Mouse (Mus musculus) yolk sac, embryonic 10.5 days (tissue): ENCODE measurements around the gene Gm2310.
"Not testable (repeated sequence)": the region's sequence is repeated elsewhere in the genome, so short reads cannot be mapped to it uniquely, and the experiment has no call there.

Experiments used
- DNase-seq: peaks from one replicate; pipeline ENCODE4 v3.0.0-alpha.2; 2017; ENCODE audit warnings: low spot score

Gm2310 gene

DNA sequence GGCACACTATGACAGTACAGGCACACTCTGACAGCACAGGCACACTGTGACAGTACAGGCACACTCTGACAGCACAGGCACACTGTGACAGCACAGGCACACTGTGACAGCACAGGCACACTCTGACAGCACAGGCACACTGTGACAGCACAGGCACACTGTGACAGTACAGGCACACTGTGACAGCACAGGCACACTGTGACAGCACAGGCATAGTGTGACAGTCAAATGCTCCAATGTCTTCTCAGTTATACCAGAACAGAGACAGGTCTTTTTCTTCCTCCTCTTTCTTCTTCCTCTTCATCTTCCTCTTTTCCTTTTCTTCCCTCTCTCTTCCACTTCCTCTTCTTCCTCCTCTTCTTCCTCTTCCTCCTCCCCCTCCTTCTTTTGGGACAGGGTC is at the start of gene Gm2310:
TSS of gene Gm2310 (minus strand) at position 101 of the 400 bp plus-strand sequence.
- not testable (repeated sequence) for DNase-seq

DNA sequence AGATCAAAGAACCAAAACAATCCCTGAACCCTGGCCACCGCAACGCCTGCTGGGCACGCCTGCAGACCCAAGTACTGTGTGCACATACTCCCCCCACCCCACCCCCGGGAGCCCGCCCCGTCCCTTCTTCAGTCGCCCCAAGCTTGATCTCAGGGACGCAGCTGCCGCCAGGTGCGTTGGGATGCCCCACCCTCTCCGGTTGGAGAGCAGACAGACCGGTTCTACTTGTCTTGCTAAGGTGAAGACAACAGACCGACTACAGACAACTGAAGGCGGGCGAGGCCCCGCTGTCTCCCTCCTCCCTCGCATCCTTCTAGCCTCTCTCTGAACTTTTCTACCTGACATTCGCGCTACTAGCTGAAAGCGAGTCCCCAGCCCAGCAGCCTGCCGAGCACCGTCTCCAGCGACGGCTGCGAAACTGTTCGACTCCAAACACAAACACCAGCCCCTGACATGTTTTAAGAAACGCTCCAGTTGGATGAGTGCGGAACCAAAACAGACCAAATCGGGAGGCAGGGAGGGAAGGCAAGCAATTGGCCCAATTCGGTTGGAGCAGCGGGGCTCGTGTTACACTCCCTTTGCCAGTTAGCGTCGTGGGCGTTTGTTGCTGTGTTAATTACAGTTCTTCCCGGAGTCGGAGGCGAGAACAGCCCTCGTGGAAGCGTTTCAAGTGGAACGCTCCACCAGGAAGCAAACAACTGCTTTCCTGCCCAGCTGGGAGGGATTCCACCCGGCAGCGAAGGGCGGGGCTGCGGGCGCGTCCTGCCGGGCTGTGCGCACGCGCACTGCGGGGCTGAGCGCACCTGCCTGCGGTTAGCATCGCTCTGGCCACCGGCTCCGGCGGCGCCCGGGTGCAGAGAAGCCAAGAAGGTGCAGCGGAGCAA is 49.1 kb upstream of the Gm2310 start:
- peak; percentile 71 for DNase-seq

- DNase-seq, result no peak
These were observed 48.5 kb upstream of the Gm2310 start for GRCm38 (mm10) chr15:8568286-8568644.

DNA sequence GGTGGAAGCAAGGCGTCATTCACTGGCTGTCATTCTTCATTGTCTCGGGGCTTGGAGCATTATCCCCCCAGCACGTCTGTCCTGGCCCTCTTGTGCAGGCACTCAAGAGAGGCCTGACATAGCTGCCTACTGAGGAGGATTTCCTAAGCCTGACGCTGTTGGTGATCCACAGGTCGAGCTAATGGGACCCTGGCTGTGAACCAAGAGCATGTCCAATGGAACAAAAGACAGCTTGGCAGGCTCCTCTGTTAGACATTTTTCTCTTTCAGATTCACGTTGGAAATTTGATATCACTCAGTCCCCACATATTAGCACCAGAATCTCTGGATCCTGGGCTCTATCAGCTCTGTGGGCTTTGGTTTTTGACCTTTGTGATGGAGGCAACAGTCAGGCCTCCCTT is 45.7 kb upstream of the Gm2310 start:
- DNase-seq, result no peak

GRCm38 (mm10) chr15:8564331-8564730 is 44.6 kb upstream of the Gm2310 start:
- no peak for DNase-seq

GRCm38 (mm10) chr15:8563423-8564194 is 43.9 kb upstream of the Gm2310 start:
- DNase-seq, result no peak

DNA sequence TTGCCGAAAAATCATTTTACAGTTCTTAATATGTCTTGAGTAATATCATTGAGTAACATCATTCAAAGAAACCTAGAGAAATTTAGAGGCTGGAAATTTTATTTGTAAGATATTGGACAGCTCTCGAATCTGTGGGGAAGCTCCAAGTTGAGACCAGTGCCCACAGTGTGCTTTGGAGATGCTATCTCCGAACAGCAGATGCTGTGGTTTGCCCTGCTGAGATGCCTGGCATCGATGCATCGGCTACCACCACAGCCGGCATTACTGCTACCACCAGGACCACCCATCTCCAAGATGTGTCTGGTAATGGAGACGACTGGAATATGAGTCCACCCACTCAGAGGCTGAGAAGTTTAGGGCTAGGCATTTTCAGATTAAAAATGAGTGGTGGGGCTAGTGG is 43.0 kb upstream of the Gm2310 start:
- DNase-seq, result no peak

DNA sequence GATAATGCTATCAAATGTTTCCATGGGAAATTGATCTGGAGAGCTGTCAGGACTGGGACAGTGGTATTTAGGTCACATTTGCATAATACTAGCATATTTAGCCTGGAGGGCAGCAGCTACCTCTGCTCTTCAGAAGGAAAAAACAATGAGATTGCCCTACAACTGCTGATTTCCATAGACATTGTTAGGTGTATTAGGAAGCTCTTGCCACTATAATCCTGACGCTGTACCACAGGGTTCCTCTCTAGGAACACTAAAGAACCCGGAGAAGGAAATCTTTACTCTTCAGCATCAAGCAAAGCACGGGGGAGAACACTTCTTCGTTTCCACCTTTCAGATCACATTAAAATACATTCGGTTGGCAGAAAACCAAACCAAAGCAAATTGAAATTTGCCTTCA is 11.4 kb upstream of the Gm2310 start:
- no peak for DNase-seq

- DNase-seq, result no peak
These were observed 6.8 kb downstream of the Gm2310 start for GRCm38 (mm10) chr15:8512957-8513356.

GRCm38 (mm10) chr15:8511861-8512260 is 7.9 kb downstream of the Gm2310 start:
- DNase-seq, result no peak

DNA sequence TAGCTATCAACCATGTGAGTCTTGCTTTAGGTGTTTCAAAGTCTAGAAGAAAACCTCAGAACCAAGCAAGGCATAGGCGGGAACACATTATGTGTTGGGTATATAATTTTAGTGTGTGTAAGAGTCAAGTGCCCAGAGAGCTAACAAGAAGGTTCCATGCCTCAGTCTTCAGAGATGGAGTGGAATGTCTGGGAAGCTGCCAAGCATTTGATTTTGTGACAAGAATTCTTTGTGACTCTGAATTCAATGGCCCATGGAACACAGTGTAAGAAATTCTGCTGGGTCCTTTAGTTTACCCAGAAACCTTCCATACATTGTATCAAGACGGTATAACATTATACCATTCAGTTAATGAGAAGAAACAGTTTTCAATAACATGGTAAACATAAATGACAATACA is 17.3 kb downstream of the Gm2310 start:
- DNase-seq, result no peak

DNA sequence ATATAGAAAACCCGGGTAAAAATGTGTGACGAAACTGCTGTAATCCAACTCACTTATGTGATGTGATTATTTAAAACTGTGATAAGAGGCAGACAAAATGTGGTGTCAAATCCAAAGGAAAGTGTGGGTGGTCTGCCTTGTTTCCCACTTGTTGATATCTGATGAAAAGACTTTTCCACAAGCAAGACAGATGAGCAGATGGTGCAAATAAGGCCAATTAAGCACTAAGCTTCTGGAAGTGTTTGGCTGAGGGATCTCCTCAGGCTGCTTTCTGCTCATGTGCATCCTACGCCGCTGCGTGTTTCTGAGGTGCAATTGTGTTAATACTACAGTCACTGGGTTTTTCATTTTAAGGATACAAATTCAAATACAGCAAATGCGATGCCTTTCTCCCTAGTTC is 34.5 kb downstream of the Gm2310 start:
- DNase-seq, result no peak

- DNase-seq, result no peak
These were observed 50.7 kb downstream of the Gm2310 start for GRCm38 (mm10) chr15:8469006-8469575.
